Mouse (Mus musculus) hindbrain, embryonic 16.5 days (tissue): ENCODE measurements around the gene Krtap5-2. TPM values are rescaled to one million over a fixed set of nuclear protein-coding genes. Genes with fewer than 3 reads are reported as not detected.
A peak's percentile ranks its signal among the peaks of the same experiment; 100 is the strongest.
"Not testable (repeated sequence)": the region's sequence is repeated elsewhere in the genome, so short reads cannot be mapped to it uniquely, and the experiment has no call there.

Source experiments
- ATAC-seq: fragments of 200-750 bp; cut with Nextera tagmentation; 2 replicates; pipeline ENCODE4 v1.8.0; 2017; ENCODE audit warnings: moderate TSS enrichment, moderate library complexity
- H3K27ac ChIP-seq: fragments of 300-500 bp; sonication (generic); 2 replicates; pipeline ENCODE4 v1.5.1; 2014; ENCODE audit warnings: low read depth, mild to moderate bottlenecking, control low read depth, low read length, moderate library complexity
- H3K27me3 ChIP-seq: fragments of 300-500 bp; sonication (generic); replicated peaks from 2 replicates; pipeline ENCODE4 v1.6.1; 2014; ENCODE audit warnings: low read length; ENCODE audit not compliant: control insufficient read depth, insufficient read depth
- H3K36me3 ChIP-seq: fragments of 300-500 bp; sonication (generic); 2 replicates; pipeline ENCODE4 v1.6.1; 2014; ENCODE audit warnings: mild to moderate bottlenecking, low read length, moderate library complexity, mixed read lengths; ENCODE audit not compliant: control insufficient read depth, insufficient read depth
- H3K4me1 ChIP-seq: fragments of 300-500 bp; sonication (generic); 2 replicates; pipeline ENCODE4 v1.6.1; 2014; ENCODE audit warnings: low read depth, low read length; ENCODE audit not compliant: control insufficient read depth, insufficient read depth
- H3K4me2 ChIP-seq: fragments of 300-500 bp; sonication (generic); 2 replicates; pipeline ENCODE4 v1.6.1; 2014; ENCODE audit warnings: mild to moderate bottlenecking, low read length, control low read depth, moderate library complexity
- H3K4me3 ChIP-seq: fragments of 300-500 bp; sonication (generic); 2 replicates; pipeline ENCODE4 v1.5.1; 2014; ENCODE audit warnings: mild to moderate bottlenecking, low read length, control low read depth, moderate library complexity
- H3K9ac ChIP-seq: fragments of 300-500 bp; sonication (generic); 2 replicates; pipeline ENCODE4 v1.6.1; 2014; ENCODE audit warnings: low read depth, mild to moderate bottlenecking, control low read depth, low read length, moderate library complexity
- H3K9me3 ChIP-seq: fragments of 300-500 bp; sonication (generic); 2 replicates; pipeline ENCODE4 v1.6.1; 2014; ENCODE audit warnings: mild to moderate bottlenecking, low read length, moderate library complexity; ENCODE audit not compliant: control insufficient read depth
- WGBS: fragments of 180-500 bp; shearing (Covaris S2); extraction: QIAGEN DNeasy Blood & Tissue Kit; methylation state at CpG from one replicate; pipeline ENCODE4 v1.1.7; 2014; 5-methylcytosine and 5-hydroxymethylcytosine counted together
- polyA plus RNA-seq: library from polyadenylated mRNA; unstranded; fragments of >200 nt; fragmentation: Nextera tagmentation; extraction: Ambion mirVana; gene quantifications from 2 replicates; pipeline ENCODE4 v1.2.1, GENCODE M21; 2015

Gene Krtap5-2
- polyA plus RNA-seq, 1 experiment from 2014 or later = not detected

DNA sequence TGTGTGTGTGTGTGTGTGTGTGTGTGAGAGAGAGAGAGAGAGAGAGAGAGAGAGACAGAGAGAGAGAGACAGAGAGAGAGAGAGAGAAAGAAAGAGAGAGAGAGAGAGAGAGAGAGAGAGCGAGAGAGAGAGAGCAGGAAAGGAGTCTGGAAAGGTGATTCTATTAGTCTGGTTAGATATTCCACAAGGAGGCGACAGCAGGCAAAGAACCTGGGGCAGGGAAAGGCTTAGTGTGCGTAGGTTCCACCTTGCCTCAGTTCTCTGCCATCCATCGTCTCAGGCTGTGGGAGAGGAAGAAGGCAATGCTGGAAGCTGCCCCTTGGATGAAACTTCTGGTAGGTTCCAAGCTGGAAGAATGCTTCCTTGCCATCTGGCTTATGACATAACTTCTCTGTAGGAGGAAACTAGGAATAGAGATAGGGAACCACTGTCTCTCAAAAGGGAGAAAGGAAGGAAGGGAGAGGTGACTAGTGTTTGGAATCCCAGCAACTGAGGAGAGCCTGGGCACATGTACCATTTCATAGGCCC lies 30.3 kb downstream of the Krtap5-2 start:
- 53% methylated on average over 4 of the region's 4 CpGs for WGBS
- no peaks in the 10 kb centered on the region for H3K36me3 ChIP-seq
- H3K27ac ChIP-seq = no peak overlapping the region
- H3K4me3 ChIP-seq = no peak overlapping the region
- H3K4me1 ChIP-seq = no peaks in the 10 kb centered on the region
- ATAC-seq = no peak
- no peaks in the 10 kb centered on the region for H3K27me3 ChIP-seq
- no peak overlapping the region for H3K4me2 ChIP-seq
- H3K9me3 ChIP-seq = no peaks in the 10 kb centered on the region
- H3K9ac ChIP-seq = no peak overlapping the region

DNA sequence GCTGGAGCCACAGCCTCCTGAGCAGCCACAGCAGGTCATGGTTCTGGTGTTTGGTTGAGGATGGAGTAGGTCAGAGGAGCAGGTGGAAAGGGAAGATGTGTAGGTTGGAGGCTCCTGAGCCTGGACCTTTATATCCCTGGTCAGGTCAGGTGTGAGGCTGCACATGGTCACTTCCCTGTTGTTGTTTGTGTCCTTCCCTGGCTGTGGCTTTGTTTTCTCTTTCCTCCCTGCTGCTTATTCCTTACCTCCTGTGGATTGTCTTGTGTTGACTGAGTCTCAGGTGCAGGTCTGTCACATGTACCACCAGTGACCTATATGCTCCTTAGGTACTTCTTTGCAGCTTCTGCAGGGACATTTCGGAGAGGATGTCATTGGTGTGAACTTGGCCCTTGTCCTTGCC lies 31.3 kb downstream of the Krtap5-2 start, which contains the start of gene Gm45337:
Gene Gm45337, minus strand, starts transcription at position 101 of the 400 bp plus-strand sequence.
- Histone ChIP-seq H3K27me3 (no peaks in the 10 kb centered on the region), H3K4me1 (no peaks in the 10 kb centered on the region), H3K36me3 (no peaks in the 10 kb centered on the region), H3K4me3 (no peak within 1 kb of the TSS), H3K9ac (no peak within 1 kb of the TSS), H3K4me2 (no peak within 1 kb of the TSS), H3K27ac (no peak within 1 kb of the TSS), H3K9me3 (no peaks in the 10 kb centered on the region)
- no peak for ATAC-seq
- WGBS = 85% methylated on average over 1 of the region's 1 CpGs

DNA sequence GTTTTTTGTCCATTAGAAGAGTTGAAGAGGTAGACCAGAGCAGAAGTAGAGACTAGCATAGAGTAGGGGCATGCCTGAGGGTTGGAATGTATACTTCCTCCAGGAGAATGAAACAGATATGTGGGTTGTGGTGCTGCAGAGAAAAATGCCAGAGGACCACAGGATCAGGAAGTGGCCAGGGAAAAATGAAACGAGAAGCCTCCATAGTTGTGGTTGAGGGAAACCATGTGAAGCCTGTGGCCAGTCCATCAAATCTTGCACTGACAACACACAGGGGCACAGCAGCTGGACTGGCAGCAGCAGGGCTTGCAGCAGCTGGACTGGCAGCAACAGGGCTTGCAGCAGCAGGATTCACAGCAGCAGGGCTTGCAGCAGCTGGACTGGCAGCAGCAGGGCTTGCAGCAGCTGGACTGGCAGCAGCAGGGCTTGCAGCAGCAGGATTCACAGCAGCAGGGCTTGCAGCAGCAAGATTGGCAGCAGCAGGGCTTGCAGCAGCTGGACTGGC lies 32.2 kb downstream of the Krtap5-2 start:
- not testable (repeated sequence) for ATAC-seq, H3K4me2 ChIP-seq, H3K9me3 ChIP-seq, H3K27ac ChIP-seq, H3K4me1 ChIP-seq, H3K9ac ChIP-seq, H3K4me3 ChIP-seq, H3K36me3 ChIP-seq, H3K27me3 ChIP-seq
- WGBS = 55% methylated on average over 1 of the region's 1 CpGs

DNA sequence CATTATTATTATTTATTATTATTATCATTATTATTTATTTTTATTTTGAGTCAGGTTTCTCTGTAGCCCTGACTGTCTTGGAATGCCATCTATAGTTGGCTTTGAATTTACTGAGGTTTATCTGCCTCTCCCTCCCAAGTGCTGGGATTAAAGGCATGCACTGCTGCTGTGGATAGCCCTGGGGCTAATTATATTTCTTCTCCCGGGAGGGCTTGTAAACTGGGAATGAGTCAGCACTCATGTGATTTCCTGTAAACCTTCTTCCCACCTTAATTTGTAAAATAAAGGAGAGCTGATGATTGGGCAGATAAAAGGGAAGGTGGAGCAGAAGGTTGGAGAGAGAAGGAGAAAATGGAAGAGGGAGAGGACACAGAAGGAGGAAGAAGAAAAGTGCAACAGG lies 35.1 kb downstream of the Krtap5-2 start:
- no peaks in the 10 kb centered on the region for H3K4me1 ChIP-seq

DNA sequence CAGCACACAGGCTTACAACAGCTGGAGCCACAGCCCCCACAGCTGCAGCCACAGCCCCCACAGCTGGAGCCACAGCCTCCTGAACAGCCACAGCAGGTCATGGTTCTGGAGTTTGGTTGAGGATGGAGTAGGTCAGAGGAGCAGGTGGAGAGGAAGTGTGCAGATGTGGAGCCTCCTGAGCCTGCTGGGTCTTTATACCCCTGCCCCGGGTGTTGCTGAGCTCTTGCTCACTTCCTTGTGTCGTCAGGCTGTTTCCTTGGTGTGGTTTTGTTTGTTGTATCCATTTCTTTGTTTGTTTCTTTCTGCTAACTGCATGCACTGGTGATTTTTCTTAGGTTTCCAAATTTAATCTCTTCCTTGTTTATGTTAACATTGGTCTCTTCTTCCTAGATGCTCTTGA lies 39.9 kb downstream of the Krtap5-2 start, which contains the start of gene Gm39115:
Gene Gm39115, minus strand, starts transcription at position 101 of the 400 bp plus-strand sequence.
- ATAC-seq, H3K36me3 ChIP-seq, H3K27ac ChIP-seq, H3K9ac ChIP-seq, H3K4me3 ChIP-seq, H3K4me1 ChIP-seq, H3K9me3 ChIP-seq, H3K4me2 ChIP-seq, H3K27me3 ChIP-seq: not testable (repeated sequence)
- WGBS = 39% methylated on average over 2 of the region's 2 CpGs

More for the DNA sequence above, 35.1 kb downstream of the Krtap5-2 start:
- WGBS = 38% methylated on average over 1 of the region's 1 CpGs
- no peaks in the 10 kb centered on the region for H3K27me3 ChIP-seq
- no peaks in the 10 kb centered on the region for H3K36me3 ChIP-seq
- H3K9me3 ChIP-seq = no peaks in the 10 kb centered on the region
- no peak overlapping the region for H3K27ac ChIP-seq
- H3K4me2 ChIP-seq = no peak overlapping the region
- no peak for ATAC-seq
- H3K9ac ChIP-seq = no peak overlapping the region
- H3K4me3 ChIP-seq = no peak overlapping the region

DNA sequence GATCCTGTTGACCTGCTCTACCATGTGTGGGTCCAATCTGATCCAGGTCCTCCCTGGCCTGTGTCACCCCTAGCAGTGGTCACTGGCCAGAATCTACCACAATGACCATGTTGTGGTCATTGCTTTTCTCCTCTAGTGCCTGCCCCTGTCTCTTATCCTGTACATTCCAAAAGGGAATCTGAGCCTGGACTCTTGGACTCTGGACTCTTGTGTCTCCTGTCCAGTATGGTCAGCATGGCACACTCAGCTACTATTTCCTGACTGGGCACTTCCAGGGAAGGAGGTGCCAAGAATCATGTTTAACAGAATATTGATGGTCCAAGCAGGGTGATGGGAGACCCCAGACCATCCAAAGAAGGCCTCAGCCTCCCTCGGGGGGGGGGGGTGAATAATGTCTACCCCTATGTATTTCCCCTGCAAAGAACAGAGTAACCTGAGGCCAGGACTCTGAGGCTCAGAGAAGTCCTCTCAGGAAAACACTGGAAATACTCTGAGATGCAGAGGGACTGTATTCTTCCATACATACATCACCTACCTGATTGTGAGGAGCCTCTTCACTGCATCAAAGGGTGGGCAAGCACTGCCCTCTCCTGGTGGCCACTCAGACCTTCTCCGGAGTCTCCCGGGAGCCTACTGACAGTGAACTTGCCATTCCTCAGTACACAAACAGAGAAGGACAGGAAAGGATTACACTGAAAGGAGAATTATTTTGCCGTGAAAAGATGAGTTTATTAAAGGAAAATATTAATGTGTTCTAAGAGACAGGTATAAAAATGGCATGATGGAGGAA lies 41.4 kb downstream of the Krtap5-2 start:
- no peak overlapping the region for H3K9ac ChIP-seq
- no peak overlapping the region for H3K4me2 ChIP-seq
- H3K27me3 ChIP-seq = no peaks in the 10 kb centered on the region
- H3K4me3 ChIP-seq = no peak overlapping the region
- 58% methylated on average over 4 of the region's 4 CpGs for WGBS
- no peaks in the 10 kb centered on the region for H3K4me1 ChIP-seq
- no peaks in the 10 kb centered on the region for H3K36me3 ChIP-seq
- H3K9me3 ChIP-seq = no peaks in the 10 kb centered on the region
- 0 out of 2 replicates have a peak, but pooled peaks have one; percentile 45 for ATAC-seq
- no peak overlapping the region for H3K27ac ChIP-seq

DNA sequence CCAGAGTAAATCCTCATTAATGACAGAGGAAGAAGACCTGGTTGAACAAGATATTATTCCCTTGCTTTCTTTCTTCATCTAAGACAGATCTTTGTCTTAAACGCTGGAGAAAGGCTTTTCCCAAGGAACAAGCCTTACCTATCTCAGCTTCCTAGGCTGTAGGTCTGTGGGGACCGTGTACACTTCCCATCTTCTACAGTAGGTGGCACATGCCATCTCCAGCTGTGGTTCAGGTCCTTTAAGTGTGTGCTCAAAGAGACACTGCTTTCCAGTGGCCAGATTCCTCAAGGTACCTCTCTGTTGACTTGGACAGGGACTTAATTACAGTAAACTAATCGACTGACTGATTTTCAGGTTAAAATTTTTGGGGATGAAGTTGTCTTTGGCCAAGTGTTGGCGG lies 47.0 kb downstream of the Krtap5-2 start:
- no peaks in the 10 kb centered on the region for H3K4me1 ChIP-seq
- H3K9me3 ChIP-seq = no peaks in the 10 kb centered on the region
- ATAC-seq = no peak
- H3K4me2 ChIP-seq = no peak overlapping the region
- no peak overlapping the region for H3K9ac ChIP-seq
- no peaks in the 10 kb centered on the region for H3K36me3 ChIP-seq
- H3K4me3 ChIP-seq = no peak overlapping the region
- no peaks in the 10 kb centered on the region for H3K27me3 ChIP-seq
- no peak overlapping the region for H3K27ac ChIP-seq
- 67% methylated on average over 4 of the region's 4 CpGs for WGBS

Other genes starting within 250 kb of the Krtap5-2 start
- 19.6 and 20.7 TPM in 2 replicates for gene Brsk2, start 226.3 kb downstream of the Krtap5-2 start, polyA plus RNA-seq
- 52.7 and 55.9 TPM in 2 replicates for gene Mob2, start 114.9 kb downstream of the Krtap5-2 start, polyA plus RNA-seq
- 109 and 117 TPM in 2 replicates for gene Dusp8, start 80.2 kb downstream of the Krtap5-2 start, polyA plus RNA-seq
- 0.25 TPM in 2 replicates for gene Gm45618, start 55.3 kb downstream of the Krtap5-2 start, polyA plus RNA-seq
- gene Gm39115, start 40.0 kb downstream of the Krtap5-2 start, polyA plus RNA-seq = 0.24 TPM in 2 replicates
- not detected in 2 replicates for gene Gm45337, start 31.4 kb downstream of the Krtap5-2 start, polyA plus RNA-seq
- gene Gm29735, start 18.9 kb downstream of the Krtap5-2 start, polyA plus RNA-seq = not detected in 2 replicates
- not detected in 2 replicates for gene Gm4553, start 10.3 kb downstream of the Krtap5-2 start, polyA plus RNA-seq
- gene Gm10153, start 14.4 kb upstream of the Krtap5-2 start, polyA plus RNA-seq = not detected in 2 replicates
- gene Krtap5-3, start 25.4 kb upstream of the Krtap5-2 start, polyA plus RNA-seq = not detected in 2 replicates
- not detected in 2 replicates for gene Gm7579, start 35.9 kb upstream of the Krtap5-2 start, polyA plus RNA-seq
- not detected in 2 replicates for gene Krtap5-5, start 54.0 kb upstream of the Krtap5-2 start, polyA plus RNA-seq
- gene Gm40460, start 65.1 kb upstream of the Krtap5-2 start, polyA plus RNA-seq = not detected in 2 replicates
- gene Gm2431, start 82.3 kb upstream of the Krtap5-2 start, polyA plus RNA-seq = not detected in 2 replicates
- gene Gm4559, start 98.4 kb upstream of the Krtap5-2 start, polyA plus RNA-seq = not detected in 2 replicates
- not detected in 2 replicates for gene Krtap5-1, start 121.1 kb upstream of the Krtap5-2 start, polyA plus RNA-seq
- gene Krtap5-4, start 127.5 kb upstream of the Krtap5-2 start, polyA plus RNA-seq = not detected in 2 replicates
- gene Ifitm10, start 197.7 kb upstream of the Krtap5-2 start, polyA plus RNA-seq = 13.3 and 14.9 TPM in 2 replicates
- 6.4 TPM in 1 of 2 replicates, not detected in the other for gene Gm49369, start 206.7 kb upstream of the Krtap5-2 start, polyA plus RNA-seq
- gene Ctsd, start 212.0 kb upstream of the Krtap5-2 start, polyA plus RNA-seq = 356 and 378 TPM in 2 replicates